Mouse (Mus musculus) layer of hippocampus, adult 2 months (tissue): ENCODE measurements around the gene Pak7. TPM values are rescaled to one million over a fixed set of nuclear protein-coding genes. Genes with fewer than 3 reads are reported as not detected.
"Not testable (repeated sequence)": the region's sequence is repeated elsewhere in the genome, so short reads cannot be mapped to it uniquely, and the experiment has no call there.

Source experiments
- DNase-seq, 2 experiments: peaks; one replicate each; pipeline ENCODE4 v3.0.0; 2022; ENCODE audit warnings: low spot score in 2 of 2
- H3K27ac ChIP-seq: fragments of 200-600 bp; 2 replicates; pipeline ENCODE4 v1.8.1; 2022
- H3K4me3 ChIP-seq: fragments of 200-600 bp; 2 replicates; pipeline ENCODE4 v1.8.1; 2022; ENCODE audit warnings: mild to moderate bottlenecking
- CTCF ChIP-seq: fragments of 200-600 bp; conservative IDR thresholded peaks from 2 replicates; pipeline ENCODE4 v1.8.1; 2022; ENCODE audit warnings: antibody characterized with exemption, mild to moderate bottlenecking, moderate library complexity
- long read RNA-seq, 2 experiments: library from polyadenylated mRNA; stranded (forward); transcript quantifications; one replicate each; pipeline ENCODE4 v2.0.0; 2021; ENCODE audit warnings: borderline mapping rate in 2 of 2
- total RNA-seq, 2 experiments: library from RNA; stranded (reverse); gene quantifications; 2 replicates each; pipeline ENCODE4 v1.2.3; 2021

Pak7 gene
- 10 to 100 TPM; 24.3 to 24.4 TPM for total RNA-seq
- long read RNA-seq, experiment 1, transcript Pak7-202 (10 exons, 3,957 nt), result major isoform, 11 of 14 reads
- long read RNA-seq, experiment 1, partial matches to known transcripts, result 1 of 14 reads
- long read RNA-seq, experiment 1, other reads (novel, unspliced or antisense), result 1 of 14 reads
- long read RNA-seq, experiment 2, transcript Pak7-202 (10 exons, 3,957 nt), result major isoform, 9 of 15 reads
- long read RNA-seq, experiment 2, partial matches to known transcripts, result 2 of 15 reads
- long read RNA-seq, experiment 2, other reads (novel, unspliced or antisense), result 4 of 15 reads

DNA sequence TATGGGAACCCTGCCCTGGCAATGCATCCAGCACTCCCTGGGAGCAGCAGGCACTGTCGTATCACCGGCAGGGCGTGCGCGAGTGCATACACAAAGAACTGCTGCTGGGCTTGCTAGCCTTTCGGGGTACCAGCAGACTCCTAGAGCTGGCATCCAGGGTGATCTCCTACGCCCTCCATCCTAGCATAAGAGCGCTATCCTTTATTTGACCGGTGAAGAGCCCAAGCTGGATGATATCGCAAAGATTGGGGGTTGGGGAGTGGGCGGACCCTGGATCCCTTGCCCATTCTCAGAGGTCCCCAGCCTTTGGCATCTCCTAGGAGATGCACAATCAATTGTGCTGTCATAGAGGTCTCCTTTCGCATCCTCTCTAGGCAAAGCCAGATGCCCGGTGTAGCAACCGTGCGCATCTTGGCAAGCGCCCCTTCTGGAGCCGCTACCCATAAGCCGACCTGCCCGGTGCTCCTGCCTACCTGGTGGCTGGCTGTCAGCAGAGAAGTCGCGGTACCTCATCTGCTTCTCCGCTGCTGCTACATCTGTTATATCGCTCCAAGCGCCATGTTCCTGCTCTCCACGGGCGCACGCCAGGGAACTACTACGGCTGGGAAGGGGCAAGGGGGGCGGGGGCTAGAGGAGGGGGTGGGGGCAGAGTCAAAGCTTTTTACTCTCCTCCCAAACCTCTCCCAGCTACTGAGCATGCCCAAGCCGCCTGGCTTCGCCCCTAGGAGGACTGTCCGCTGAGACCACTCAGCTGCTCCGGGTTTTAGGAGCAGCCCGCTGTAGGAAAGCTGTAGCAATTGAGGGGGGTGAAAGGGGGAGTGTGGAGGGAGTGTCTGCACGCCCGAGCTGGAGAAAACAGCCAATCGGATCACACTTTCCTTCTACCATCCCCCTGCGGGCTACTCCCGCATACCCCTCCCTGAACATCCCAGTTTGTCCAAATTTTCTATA lies at the start of gene Pak7:
Gene Pak7 (minus strand): TSS at position 787 of the 951 bp plus-strand sequence.
- peak within 1 kb of the TSS; percentile 79 for H3K4me3 ChIP-seq
- peak; percentile 72 to 83 for DNase-seq
- peak within 1 kb of the TSS; percentile 97 for H3K27ac ChIP-seq
- peak; percentile 53 for TF ChIP-seq CTCF

DNA sequence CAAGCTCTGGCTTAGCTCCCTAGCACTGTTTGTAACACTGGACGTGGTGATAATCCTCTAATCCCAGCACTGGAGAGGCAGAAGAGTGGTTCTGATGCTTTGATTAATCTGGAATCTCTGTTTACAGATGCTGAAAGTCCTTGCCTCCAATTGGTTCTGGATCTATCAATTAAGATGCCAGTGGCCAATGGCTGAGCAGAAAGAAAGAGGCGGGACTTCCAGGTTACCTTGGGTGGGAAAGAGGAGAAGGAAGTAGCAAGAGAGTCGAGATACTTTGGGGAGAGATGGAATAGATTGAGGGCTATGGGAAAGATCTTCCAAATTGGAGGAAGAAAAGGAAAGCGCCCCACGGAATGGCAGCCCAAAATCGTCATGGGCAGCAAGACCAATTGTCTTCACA lies 37.8 kb upstream of the Pak7 start:
- H3K27ac ChIP-seq, result no peak overlapping the region
- no peak for DNase-seq
- H3K4me3 ChIP-seq, result no peak overlapping the region
- TF ChIP-seq CTCF, result no peak

DNA sequence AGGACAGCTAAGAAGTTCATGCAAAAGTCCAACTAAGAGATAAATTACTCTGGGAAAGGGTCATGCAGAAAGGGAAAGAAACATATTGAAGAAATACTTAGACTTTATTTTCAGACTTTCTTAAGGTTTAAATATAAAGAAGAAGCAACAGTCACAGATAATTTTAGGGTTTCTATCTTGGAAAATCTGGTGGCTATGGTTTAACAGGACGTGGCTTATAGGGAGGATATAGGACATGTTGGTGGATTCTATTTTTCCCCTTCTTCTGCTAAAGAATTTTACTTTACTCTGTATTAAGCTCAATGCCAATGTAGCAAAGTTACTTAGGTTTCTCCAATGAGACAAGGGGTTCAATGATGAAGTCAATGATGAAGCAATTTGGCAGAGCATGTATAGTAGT lies 31.8 kb upstream of the Pak7 start:
- Histone ChIP-seq H3K27ac (no peak overlapping the region), H3K4me3 (no peak overlapping the region)
- no peak for DNase-seq
- no peak for TF ChIP-seq CTCF

DNA sequence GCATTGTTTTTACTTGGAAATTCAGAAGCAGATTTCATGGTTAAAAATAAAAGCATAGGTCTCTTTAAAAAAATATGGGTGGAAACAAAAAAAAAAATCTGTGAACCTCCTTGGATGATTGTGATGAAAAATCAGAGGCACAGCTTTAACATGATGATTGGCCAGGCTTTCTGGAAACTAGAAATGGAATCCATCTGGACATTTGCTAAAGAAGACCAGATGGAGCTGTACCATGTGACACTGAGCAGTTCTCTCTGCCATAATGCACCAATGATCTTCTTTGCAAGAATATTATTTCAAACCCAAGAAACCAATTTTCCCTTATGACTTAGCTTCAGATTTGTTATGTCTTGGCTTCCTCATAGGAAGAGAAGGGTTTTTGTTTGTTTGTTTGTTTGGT lies 28.6 kb upstream of the Pak7 start:
- Histone ChIP-seq H3K27ac (no peak overlapping the region), H3K4me3 (no peak overlapping the region)
- no peak for TF ChIP-seq CTCF
- peak; percentile 29 to 34 for DNase-seq

DNA sequence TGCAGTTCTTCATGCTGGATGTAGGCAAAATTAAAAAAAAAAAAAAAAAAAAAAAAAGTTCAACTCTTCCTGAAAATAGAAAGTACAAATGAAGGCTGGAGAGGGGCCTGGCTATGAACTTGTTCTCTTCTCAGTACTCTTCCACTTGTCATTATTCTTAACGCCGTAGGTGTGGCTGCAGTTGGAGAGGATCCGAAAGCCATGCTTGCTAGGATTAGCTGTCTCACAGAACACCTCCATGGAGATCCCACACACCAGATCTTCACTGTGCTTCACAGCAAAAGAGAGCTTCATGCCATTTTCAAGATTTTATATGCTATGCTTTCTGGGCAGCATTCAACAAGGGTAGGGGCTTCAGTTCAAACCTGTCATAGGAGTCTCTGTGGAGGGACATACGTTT lies 14.8 kb upstream of the Pak7 start:
- Histone ChIP-seq H3K27ac (no peak overlapping the region), H3K4me3 (no peak overlapping the region)
- no peak for DNase-seq
- no peak for TF ChIP-seq CTCF

DNA sequence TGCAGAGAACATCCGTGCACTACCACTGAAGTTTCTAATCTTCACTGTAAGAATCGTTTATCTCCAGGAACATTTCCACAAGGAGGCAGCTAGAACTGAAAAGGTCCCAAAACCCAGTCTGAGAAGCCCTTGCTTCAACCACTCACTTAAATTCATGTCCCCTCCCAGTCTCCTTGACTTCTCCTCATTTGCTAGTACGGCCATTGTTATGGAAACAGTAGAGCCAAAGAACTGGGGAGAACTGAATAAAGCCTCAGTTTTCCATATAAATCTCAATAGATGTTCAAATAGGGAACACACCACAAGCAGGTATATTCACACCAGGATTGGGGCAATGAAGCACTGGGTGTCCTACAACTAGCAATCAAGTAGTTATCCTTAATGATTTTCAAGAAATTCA lies 12.4 kb downstream of the Pak7 start:
- H3K27ac ChIP-seq, result no peak overlapping the region
- no peak for DNase-seq
- no peak overlapping the region for H3K4me3 ChIP-seq
- TF ChIP-seq CTCF, result no peak

DNA sequence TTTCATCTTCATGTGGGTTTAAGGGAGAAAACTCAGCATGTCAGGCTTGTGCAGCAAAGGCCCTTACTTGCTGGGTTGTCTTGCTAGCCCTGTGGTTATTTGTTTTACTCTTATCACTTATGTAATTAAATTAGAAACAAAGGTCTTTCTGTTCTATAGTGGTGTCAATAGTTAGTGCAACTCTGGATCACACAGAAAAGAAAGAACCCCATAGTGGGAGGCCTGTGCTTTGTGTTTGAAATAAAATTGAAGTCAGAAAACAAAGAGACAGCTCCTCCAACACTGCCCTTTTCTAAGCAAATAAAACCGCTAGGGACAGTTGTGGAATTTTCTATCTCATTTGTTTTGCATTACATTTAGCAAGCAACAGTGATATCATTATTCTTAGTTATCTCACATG lies 15.4 kb downstream of the Pak7 start:
- DNase-seq, result peak in 1 of 2 experiments; percentile 8
- no peak for TF ChIP-seq CTCF
- no peak overlapping the region for H3K4me3 ChIP-seq
- peak overlapping the region; percentile 11; the same call in 1 of the 2 replicates for H3K27ac ChIP-seq

DNA sequence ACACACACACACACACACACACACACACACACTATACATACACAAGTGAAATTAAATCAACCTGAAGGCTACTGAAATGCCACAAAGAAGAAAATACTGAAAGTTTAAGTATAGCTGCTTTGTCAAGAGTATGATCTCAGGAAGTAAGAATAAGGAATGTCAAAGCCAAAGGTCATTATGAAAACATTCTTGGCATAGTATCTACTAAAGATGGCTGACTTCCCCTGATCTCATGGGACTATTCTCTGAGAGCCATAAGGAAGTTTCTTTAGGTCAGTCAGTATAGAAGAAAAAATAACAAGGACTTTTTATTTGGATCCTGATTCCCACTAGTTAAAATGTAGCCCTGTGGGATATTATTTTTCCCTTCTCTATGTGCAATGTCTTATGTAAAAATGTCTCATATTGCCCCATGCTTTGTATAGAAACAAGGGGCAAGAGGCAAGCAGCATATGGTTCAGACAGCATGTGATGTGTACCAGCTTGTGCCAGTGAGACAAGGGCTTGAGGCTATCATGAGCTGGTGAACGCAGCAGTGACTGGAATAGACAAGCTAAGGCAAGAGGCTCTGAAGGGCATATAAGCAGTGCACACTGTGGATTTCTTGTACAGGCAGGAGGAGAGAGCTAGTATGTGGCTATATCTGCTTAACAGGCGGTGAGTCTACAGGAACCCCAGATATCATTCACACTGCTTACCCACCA lies 36.2 kb downstream of the Pak7 start:
- Histone ChIP-seq H3K4me3 (no peak overlapping the region), H3K27ac (peak overlapping the region; percentile 36; the same call in 1 of the 2 replicates)
- DNase-seq, result no peak
- no peak for TF ChIP-seq CTCF

DNA sequence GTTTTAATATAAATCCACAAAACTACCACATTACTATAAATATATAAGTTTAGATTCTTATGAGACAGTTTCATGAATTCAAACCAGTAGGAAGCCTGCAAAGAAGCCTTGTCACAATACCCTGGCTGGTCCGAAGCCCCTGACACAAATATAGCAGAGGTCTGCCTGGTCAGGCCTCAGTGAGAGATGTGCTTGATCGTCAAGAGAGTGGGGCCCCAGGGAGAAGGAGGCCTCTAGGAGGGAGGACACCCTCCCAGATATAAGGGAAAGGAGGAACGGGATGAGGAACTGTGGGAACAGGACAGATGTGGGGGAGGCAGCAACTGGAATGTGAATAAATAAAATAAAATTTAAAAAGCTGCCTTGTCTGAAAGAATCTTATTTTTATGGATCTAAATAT lies 37.3 kb downstream of the Pak7 start:
- Histone ChIP-seq H3K27ac (no peak overlapping the region), H3K4me3 (no peak overlapping the region)
- no peak for DNase-seq
- TF ChIP-seq CTCF, result no peak

DNA sequence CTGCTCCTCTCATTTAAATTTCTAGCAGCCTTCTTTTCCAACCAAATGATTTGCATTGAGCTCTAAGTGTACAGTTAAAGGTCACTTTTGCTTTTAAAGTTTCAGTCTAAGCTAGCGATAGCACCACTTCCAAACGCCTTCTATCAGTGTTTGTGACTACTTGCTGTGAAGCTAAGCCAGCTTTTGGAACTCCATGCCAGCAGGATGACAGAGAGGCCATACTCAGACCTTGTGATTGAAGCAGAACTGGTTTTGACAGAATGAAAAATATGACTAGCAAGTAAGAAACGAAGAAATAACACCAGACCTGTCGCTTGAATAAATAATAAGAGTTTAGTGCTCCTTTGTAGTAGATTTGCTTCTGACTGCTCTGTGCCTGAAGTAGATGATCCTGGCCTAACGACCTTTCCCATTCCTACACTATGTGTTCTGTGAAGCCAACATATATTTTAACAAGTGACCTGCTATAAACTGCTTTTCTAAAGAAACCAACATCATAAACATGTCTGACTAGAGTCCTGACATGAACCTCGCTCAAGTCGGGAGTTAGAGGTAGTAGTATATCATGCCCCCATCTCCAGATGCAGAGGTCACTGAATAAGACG lies 38.0 kb downstream of the Pak7 start:
- no peak for DNase-seq
- no peak for TF ChIP-seq CTCF
- Histone ChIP-seq H3K27ac (no peak overlapping the region), H3K4me3 (no peak overlapping the region)

DNA sequence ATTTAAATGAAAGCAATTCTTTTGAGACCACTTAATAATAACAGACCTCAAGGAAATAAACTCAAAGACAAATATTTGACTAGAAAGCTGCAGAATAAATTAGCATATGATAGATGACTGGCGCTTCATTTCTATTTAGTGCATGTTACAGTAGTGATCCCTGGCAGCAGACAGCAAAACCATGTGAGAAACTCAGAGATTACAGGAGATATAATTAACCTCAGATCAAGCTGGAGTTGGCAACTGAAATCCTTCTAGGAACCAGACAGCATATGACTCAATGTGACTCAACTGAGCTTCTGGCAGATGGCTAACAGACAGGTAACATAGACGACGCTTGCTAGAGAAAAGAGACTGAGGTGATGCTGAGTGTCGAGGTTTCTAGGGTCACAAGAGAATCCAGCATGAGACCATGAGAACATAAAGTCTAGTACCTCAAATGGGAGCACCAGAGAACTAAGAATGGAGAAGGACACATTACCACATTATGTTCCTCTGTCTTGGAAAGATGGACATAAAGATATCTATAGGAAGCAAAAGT lies 43.5 kb downstream of the Pak7 start:
- not testable (repeated sequence) for H3K4me3 ChIP-seq, DNase-seq, H3K27ac ChIP-seq

DNA sequence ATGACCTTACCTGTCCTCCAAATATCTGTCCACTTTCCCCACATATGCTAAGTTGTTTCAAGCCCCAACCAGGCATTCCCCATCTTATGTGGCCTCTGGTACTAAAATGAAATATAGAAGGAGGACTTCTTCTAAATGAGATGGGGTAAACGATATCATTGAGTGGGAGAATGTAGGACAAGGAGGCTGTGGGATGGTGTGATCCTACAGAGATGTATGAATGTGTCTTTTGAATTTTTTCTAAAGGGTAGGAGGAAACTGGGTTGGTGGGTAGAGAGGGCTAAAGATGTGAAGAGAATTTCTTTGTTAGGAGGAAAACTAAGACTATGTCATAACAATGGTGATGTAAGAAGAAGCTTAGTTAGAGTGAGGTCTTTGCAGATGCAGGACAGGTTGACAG lies 57.8 kb downstream of the Pak7 start:
- Histone ChIP-seq H3K4me3 (no peak overlapping the region), H3K27ac (no peak overlapping the region)
- no peak for DNase-seq
- TF ChIP-seq CTCF, result no peak
